Mouse (Mus musculus): ENCODE results near the gene Apex2. TPM values are rescaled to one million over a fixed set of nuclear protein-coding genes. Genes with fewer than 3 reads are reported as not detected.

Gene Apex2
- polyA plus RNA-seq (2015; fragmentation: Nextera tagmentation; extraction: Ambion mirVana), result 14.9 and 18.8 TPM in 2 replicates

DNA sequence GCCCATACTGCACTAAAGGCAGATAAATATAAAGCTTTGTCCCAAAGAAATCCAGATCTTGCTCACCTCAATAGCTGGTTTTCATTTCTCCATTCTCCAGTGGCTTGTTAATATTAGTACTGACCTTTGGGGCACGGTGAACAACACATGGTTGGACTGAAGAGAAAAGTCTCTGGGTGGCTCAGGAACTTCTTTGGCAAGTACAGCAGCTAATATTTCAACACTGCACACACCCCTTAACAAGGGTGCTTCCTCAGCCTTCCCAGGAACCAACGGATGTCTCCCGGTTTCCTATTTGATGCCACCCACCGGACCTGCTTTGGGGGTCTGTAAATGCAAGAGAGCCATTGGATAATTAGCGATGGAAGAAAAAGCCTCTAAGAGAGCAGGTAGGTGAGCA, at the start of gene Apex2:
Gene Apex2, minus strand, starts transcription at position 173 of the 400 bp plus-strand sequence.
- Histone ChIP-seq H3K9me3 (no peaks in the 10 kb centered on the region), H3K9ac (no peak within 1 kb of the TSS), H3K4me3 (replicated peaks) (peak within 1 kb of the TSS; percentile 52), H3K27me3 (replicated peaks) (no peaks in the 10 kb centered on the region), H3K4me2 (peak within 1 kb of the TSS; percentile 56), H3K36me3 (no peaks in the 10 kb centered on the region), H3K4me1 (no peaks in the 10 kb centered on the region), H3K27ac (0 out of 2 replicates have a peak within 1 kb of the TSS, but pooled peaks have one; percentile 85)
- ATAC-seq (ENCODE audit: insufficient read depth, low FRiP score, low read depth), result no peak
- 75% methylated on average over 5 of the region's 5 CpGs for WGBS

DNA sequence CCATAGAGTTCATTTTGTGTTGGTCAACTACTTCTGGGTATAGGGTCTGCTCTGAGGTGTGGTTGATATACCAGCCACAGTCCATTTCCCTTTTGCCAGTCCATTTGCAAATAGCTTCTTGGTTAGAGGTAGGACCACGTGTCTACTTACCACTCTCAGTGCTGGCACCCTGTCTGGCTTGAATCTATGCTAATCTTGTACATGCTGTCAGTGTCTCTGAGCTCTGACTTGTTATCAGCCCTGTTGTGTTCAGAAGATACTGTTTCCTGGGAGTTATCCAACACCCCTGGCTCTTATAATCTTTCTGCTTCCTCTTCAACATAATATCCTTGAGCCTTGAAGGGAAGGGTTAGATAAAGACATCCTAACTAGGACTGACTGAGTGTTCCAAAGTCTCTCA, 46.8 kb upstream of the Apex2 start:
- WGBS, result 68% methylated on average over 1 of the region's 1 CpGs
- H3K4me3 ChIP-seq (replicated peaks), result no peak overlapping the region

DNA sequence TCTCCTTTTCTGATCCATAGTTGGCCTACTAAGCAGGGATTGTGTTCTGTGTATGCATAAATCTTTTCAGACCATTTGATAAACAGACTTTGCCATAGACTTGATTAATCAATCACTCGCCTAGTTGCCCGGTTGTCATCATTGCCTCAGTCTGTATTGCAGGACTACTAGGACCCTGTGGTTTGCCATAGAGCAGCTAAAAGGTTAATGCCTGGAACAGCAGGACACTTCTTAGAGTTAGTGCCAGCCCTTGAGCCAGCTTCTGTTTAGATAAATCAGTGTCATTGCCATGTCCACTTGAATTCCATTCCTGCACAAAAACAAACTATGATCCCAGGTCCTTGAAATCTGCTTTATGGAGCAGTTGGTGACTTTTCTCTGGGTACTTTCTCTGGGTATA, 9.2 kb upstream of the Apex2 start:
- Histone ChIP-seq H3K4me3 (replicated peaks) (no peak overlapping the region), H3K27me3 (replicated peaks) (no peaks in the 10 kb centered on the region), H3K27ac (no peak overlapping the region), H3K4me1 (no peaks in the 10 kb centered on the region), H3K9ac (no peak overlapping the region), H3K36me3 (no peaks in the 10 kb centered on the region), H3K4me2 (no peak overlapping the region), H3K9me3 (no peaks in the 10 kb centered on the region)
- WGBS, result 77% methylated on average over 2 of the region's 2 CpGs
- no peak for ATAC-seq (ENCODE audit: insufficient read depth, low FRiP score, low read depth)

More for the DNA sequence above, 46.8 kb upstream of the Apex2 start:
- Histone ChIP-seq H3K4me1 (no peaks in the 10 kb centered on the region), H3K9me3 (no peaks in the 10 kb centered on the region), H3K36me3 (no peaks in the 10 kb centered on the region), H3K27me3 (replicated peaks) (no peaks in the 10 kb centered on the region), H3K4me2 (no peak overlapping the region), H3K27ac (no peak overlapping the region), H3K9ac (no peak overlapping the region)
- no peak for ATAC-seq (ENCODE audit: insufficient read depth, low FRiP score, low read depth)

DNA sequence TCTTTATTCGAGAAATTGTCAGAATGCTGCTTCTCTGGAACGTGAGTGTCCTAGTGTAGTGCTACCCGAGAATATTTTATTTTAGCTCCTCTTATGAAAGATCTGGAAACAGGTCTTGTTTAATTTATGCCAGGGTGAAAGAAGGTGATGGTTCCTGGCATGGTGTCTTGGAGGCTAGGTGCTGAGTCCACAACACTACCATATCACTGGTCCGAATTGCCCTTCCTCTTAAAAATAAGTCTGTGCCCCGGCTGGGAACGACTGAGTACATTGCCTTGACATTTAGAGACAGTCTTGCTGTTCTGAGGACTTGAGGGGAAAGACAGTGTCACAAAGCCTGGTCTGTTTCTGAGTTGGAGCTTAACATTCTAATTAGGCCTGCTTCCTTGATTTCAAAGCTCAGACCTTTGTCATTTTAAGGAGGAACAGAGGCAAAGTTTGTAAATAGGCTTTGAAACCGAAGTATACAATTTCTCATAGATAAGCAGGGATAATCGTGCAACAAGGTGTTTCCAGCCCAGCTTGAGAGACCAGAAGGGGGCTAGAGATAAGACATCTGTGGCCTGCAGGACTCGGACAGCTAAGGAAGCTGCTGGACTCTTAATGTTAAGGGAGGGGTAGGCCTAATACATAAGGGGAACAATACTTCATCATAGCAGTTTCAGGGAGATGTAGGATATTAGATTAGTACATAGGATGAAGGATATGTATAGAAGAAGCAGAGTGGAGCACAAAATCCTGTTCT, 5.5 kb upstream of the Apex2 start:
- 77% methylated on average over 9 of the region's 9 CpGs for WGBS
- no peaks in the 10 kb centered on the region for H3K27me3 ChIP-seq (replicated peaks)
- no peaks in the 10 kb centered on the region for H3K4me1 ChIP-seq
- no peak overlapping the region for H3K4me3 ChIP-seq (replicated peaks)
- no peak overlapping the region for H3K4me2 ChIP-seq
- no peaks in the 10 kb centered on the region for H3K36me3 ChIP-seq
- ATAC-seq (ENCODE audit: insufficient read depth, low FRiP score, low read depth), result no peak
- no peaks in the 10 kb centered on the region for H3K9me3 ChIP-seq
- H3K27ac ChIP-seq, result no peak overlapping the region
- H3K9ac ChIP-seq, result no peak overlapping the region

DNA sequence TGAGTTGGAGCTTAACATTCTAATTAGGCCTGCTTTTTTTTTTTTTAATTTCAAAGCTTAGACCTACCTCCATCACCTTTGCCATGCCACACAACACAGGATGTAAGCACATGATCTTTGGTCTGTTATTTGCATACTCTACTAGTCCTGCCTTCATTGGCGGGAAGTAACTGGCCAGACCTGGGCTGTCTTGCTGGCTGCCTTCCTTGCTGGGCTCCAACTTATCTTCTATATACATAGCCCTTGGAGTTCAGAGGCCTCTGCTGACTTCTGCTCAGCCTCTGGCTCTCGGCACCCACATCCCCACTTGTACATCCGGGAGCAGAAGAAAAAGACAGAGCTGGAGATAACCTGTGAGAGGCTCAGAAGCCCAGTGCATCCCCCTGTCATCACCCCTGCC, 4.5 kb upstream of the Apex2 start:
- Histone ChIP-seq H3K27ac (no peak overlapping the region), H3K4me2 (no peak overlapping the region), H3K27me3 (replicated peaks) (no peaks in the 10 kb centered on the region), H3K4me3 (replicated peaks) (no peak overlapping the region), H3K36me3 (no peaks in the 10 kb centered on the region), H3K9me3 (no peaks in the 10 kb centered on the region), H3K4me1 (no peaks in the 10 kb centered on the region), H3K9ac (no peak overlapping the region)
- no peak for ATAC-seq (ENCODE audit: insufficient read depth, low FRiP score, low read depth)
- WGBS, result 75% methylated on average over 3 of the region's 3 CpGs

DNA sequence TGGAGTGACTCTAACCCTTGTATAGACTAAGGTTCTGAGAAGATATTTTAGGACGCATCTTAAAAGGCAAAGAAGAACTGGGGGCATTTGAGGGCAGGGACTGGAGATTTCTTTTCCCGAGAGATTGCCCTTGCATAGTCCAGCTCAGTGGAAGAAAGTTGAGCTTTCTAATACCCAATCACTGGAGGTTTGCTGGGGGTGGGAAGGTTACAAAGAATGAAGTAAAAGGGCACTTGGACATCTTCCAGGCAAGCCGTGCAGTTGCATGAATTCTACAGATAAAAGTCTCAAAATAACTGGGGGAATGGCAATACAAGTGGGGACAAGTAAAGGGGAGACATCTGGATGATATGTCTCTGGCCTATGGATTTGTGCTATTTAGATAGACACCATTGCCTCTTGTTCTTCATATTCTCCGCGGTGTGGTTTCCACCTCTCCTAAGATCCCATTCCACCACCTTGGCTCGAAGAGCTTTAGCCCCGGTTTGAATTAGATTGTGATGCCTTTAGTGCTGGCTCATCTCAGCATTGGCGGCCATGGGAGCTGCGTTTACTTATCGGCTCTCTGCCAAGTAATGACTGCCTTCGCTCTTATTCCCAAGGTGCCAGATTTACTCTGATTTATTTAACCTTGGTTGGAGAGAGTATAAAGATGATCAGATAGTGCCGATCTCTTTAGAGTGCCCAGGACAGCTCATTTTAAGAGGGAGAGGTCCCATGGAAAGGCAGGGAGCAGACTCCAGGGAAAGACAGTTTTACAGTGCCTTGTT, 3.8 kb upstream of the Apex2 start:
- H3K36me3 ChIP-seq, result no peaks in the 10 kb centered on the region
- whole genome bisulfite sequencing, result 78% methylated on average over 12 of the region's 12 CpGs

DNA sequence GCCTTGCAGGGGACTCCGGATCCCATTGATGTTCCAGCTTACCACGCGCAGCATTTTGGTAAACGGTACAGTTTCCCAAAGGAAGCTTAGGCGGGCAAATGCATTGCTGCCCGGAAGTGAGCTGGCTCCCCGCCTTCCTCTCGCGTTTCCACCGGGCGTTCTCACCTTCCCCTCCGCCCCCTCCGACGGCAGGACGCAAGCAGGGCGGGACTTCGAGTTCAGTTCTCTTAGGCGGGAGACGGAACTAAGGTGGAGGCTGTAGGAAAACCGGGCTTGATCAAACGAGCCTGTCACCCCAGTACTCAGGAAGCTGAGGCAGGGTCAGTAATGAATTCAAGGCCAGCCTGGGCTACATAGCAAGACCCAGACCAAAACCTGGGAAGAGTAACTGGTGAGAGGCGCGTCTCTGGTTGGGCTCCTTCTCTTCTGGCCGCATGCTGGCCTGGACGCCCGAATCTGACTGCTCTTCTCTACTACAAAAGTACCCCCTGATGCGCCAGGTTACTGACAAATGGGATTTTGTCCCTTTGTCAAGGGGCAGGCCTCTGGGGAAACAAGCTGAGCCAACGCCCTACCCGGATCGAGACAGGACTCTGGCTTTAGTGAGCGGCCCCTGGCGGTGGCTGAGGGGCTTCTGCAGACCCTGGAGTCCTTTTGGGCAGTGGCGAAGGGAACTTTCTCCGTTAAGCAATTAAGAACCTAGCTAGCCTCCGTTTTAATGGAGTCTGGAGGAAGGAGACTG, 1.5 kb downstream of the Apex2 start, which contains the start of gene Pfkfb1:
Gene Pfkfb1, plus strand, starts transcription at position 207 of the 742 bp plus-strand sequence.
- Histone ChIP-seq H3K9me3 (no peaks in the 10 kb centered on the region), H3K9ac (peak within 1 kb of the TSS; percentile 19; the same call in 1 of the 2 replicates), H3K27me3 (replicated peaks) (no peaks in the 10 kb centered on the region), H3K36me3 (no peaks in the 10 kb centered on the region), H3K4me2 (peak within 1 kb of the TSS; percentile 56), H3K4me1 (no peaks in the 10 kb centered on the region), H3K27ac (peak within 1 kb of the TSS; percentile 85), H3K4me3 (replicated peaks) (peak within 1 kb of the TSS; percentile 52)
- WGBS, result 27% methylated on average over 35 of the region's 35 CpGs
- ATAC-seq (ENCODE audit: insufficient read depth, low FRiP score, low read depth), result peak; percentile 95

More for the DNA sequence above, 3.8 kb upstream of the Apex2 start:
- no peaks in the 10 kb centered on the region for H3K27me3 ChIP-seq (replicated peaks)
- no peak overlapping the region for H3K27ac ChIP-seq
- no peaks in the 10 kb centered on the region for H3K9me3 ChIP-seq
- H3K4me2 ChIP-seq, result no peak overlapping the region
- no peak for ATAC-seq (ENCODE audit: insufficient read depth, low FRiP score, low read depth)
- no peak overlapping the region for H3K4me3 ChIP-seq (replicated peaks)
- no peaks in the 10 kb centered on the region for H3K4me1 ChIP-seq
- H3K9ac ChIP-seq, result no peak overlapping the region

DNA sequence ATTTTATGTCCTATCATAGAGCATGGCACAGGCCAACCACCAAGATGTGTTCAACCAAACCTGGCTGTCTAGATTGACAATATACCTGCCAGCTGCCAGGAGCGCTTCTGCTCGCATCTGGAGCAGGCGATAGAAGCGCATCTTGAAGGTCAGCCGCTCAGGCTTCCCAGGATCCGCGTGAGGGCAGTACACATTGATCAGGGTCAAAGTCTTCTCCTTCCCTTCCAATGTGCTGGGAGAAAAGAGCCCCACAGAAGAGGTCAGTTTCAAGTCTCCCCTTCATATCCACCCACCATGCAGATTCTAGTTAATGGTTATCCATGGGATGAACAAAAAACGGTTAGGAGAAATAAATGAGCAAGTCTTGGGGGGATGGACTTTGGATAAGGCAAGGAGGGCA, 4.6 kb downstream of the Apex2 start:
- no peaks in the 10 kb centered on the region for H3K27me3 ChIP-seq (replicated peaks)
- H3K36me3 ChIP-seq, result no peaks in the 10 kb centered on the region
- H3K27ac ChIP-seq, result no peak overlapping the region
- ATAC-seq (ENCODE audit: insufficient read depth, low FRiP score, low read depth), result no peak
- WGBS, result 88% methylated on average over 8 of the region's 8 CpGs
- H3K4me3 ChIP-seq (replicated peaks), result no peak overlapping the region
- no peaks in the 10 kb centered on the region for H3K4me1 ChIP-seq
- H3K9ac ChIP-seq, result no peak overlapping the region
- no peak overlapping the region for H3K4me2 ChIP-seq
- no peaks in the 10 kb centered on the region for H3K9me3 ChIP-seq

DNA sequence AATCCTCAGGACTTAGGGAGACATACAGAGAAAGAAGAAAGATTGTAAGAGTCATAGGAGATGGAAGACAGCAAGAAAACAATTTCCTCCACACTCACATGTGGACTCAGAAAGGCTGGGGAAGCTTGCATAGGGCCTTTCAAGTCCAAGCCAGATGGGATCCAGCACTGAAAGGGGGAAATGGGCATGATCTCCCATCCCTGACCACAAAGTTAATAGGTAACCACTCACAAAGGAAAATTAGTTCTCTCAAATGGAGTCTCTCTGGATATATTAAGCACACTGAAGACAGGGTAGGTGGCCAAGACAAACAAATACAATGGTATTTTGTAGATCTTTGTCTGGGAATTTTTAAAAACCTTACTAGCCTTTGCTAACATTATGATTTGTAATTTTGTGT, 7.7 kb downstream of the Apex2 start:
- no peak overlapping the region for H3K27ac ChIP-seq
- ATAC-seq (ENCODE audit: insufficient read depth, low FRiP score, low read depth), result no peak
- no peak overlapping the region for H3K9ac ChIP-seq
- H3K4me1 ChIP-seq, result no peaks in the 10 kb centered on the region
- H3K9me3 ChIP-seq, result no peaks in the 10 kb centered on the region
- H3K36me3 ChIP-seq, result no peaks in the 10 kb centered on the region
- H3K4me3 ChIP-seq (replicated peaks), result no peak overlapping the region
- H3K4me2 ChIP-seq, result no peak overlapping the region
- no peaks in the 10 kb centered on the region for H3K27me3 ChIP-seq (replicated peaks)

DNA sequence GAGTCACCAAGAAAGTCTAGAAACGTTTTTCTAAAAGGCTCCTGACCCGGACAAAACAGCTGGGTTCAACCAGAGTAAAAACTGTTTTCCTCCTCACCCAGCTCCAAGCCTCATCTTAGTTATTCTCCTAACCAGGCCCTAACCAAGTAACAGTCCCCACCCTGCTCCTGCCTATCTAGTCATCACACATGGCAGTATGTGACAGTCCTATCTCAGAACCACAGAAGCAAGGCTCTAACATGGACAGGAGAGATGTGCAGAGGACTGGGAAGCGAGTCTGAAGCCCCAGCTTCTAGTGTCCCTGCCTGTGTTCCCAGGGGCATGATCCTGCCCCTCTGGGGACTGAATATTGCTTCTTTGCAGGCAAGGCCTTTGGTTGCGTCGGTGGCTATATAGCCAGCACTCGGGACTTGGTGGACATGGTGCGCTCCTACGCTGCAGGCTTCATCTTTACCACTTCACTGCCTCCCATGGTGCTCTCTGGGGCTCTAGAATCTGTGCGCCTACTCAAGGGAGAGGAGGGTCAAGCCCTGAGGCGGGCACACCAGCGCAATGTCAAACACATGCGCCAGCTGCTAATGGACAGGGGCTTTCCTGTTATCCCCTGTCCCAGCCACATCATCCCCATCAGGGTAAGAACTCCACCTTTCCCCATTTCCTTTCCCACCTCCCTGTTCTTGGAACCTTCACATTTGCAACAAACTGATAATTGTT, 24.9 kb downstream of the Apex2 start:
- Histone ChIP-seq H3K9me3 (no peaks in the 10 kb centered on the region), H3K9ac (no peak overlapping the region), H3K27me3 (replicated peaks) (no peaks in the 10 kb centered on the region), H3K4me1 (no peaks in the 10 kb centered on the region), H3K36me3 (no peaks in the 10 kb centered on the region), H3K4me2 (no peak overlapping the region), H3K4me3 (replicated peaks) (no peak overlapping the region), H3K27ac (no peak overlapping the region)
- WGBS, result 83% methylated on average over 12 of the region's 12 CpGs
- peak; percentile 97 for ATAC-seq (ENCODE audit: insufficient read depth, low FRiP score, low read depth)

DNA sequence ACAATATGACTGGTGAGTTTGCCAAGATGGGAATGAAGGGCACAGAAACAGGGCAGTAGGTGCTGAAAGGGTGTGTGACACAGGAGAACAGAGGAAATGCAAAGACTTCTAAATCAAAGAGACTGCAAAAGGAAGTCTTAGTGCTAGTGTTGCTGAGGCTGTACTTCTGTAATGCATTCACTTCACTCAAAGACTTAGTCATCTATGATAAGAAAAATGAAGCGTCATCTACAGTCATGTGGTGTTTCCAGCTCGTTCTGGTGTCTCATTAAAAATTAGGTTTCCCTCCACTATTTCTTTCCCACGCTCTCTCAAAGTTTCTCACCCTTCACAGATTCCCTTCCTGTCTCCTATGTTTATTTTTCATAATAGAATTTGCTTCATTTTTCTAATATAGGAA, 35.6 kb downstream of the Apex2 start:
- H3K4me1 ChIP-seq, result no peaks in the 10 kb centered on the region
- no peaks in the 10 kb centered on the region for H3K36me3 ChIP-seq
- H3K27ac ChIP-seq, result no peak overlapping the region
- no peaks in the 10 kb centered on the region for H3K9me3 ChIP-seq
- H3K9ac ChIP-seq, result no peak overlapping the region
- no peak overlapping the region for H3K4me3 ChIP-seq (replicated peaks)
- H3K27me3 ChIP-seq (replicated peaks), result no peaks in the 10 kb centered on the region
- WGBS, result 84% methylated on average over 3 of the region's 3 CpGs
- H3K4me2 ChIP-seq, result no peak overlapping the region
- ATAC-seq (ENCODE audit: insufficient read depth, low FRiP score, low read depth), result no peak

Measured in stomach, embryonic 15.5 days (tissue).